Mouse (Mus musculus) megakaryocyte, embryonic 14.5 days (primary cell): Measurements from ENCODE around the gene Msh2.

ENCODE experiments used
- FLI1 ChIP-seq: IDR thresholded peaks from 2 replicates; pipeline ENCODE4 v1.6.1; 2012; ENCODE audit warnings: low read length, inconsistent platforms, mixed read lengths
- GATA1 ChIP-seq: IDR thresholded peaks from 3 replicates; pipeline ENCODE4 v1.6.1; 2012; ENCODE audit warnings: mixed read lengths, low read length, inconsistent platforms, borderline replicate concordance

DNA sequence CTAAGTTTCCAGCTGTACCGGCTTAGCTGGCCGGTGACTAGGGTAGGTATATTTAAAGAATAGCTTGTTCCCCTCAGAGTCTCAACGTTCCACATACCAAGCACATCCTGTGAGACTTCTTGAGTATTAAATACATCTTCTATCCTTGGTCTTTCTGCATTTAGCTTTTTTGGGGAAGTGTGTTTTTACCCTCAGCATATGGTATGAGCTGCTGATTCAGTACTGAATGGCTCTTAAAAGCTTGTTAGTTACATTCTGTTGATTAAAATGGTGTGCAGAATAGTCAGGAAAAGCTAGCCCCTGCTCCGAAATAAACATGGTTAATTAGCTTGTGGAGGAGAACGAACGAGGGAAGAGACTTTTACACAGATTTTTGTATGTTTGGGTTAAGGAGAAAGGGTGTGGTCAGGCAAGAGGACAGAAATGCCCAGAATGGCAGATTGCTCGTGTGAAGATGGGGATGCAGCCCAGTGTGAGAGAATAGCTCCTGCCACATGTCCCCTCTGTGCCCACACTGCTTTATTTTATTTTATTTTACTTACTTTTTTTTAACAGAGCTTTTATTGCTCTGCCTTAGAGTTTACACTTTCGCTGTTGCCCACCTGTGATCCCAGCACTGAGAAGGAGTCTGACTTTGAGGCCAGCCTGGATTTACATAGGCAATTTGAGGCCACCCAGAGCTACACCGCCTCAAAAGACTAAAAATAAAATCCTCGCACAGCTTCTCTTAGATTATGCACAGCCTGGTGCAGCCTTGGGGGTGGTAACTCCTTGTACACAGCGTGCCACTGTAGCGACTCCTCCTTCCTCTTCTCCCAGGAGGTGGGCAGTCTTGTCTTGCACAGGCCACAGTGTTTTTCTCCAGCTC lies 54.6 kb downstream of the Msh2 start:
- TF ChIP-seq FLI1: no peak
- TF ChIP-seq GATA1: no peak
